Mouse (Mus musculus): ENCODE data around the gene Fam222b. TPM values are rescaled to one million over a fixed set of nuclear protein-coding genes. Genes with fewer than 3 reads are reported as not detected.
A peak's percentile ranks its signal among the peaks of the same experiment; 100 is the strongest.

Fam222b gene
- polyA plus RNA-seq, 1 experiment from 2014 or later: 5.1 TPM

DNA sequence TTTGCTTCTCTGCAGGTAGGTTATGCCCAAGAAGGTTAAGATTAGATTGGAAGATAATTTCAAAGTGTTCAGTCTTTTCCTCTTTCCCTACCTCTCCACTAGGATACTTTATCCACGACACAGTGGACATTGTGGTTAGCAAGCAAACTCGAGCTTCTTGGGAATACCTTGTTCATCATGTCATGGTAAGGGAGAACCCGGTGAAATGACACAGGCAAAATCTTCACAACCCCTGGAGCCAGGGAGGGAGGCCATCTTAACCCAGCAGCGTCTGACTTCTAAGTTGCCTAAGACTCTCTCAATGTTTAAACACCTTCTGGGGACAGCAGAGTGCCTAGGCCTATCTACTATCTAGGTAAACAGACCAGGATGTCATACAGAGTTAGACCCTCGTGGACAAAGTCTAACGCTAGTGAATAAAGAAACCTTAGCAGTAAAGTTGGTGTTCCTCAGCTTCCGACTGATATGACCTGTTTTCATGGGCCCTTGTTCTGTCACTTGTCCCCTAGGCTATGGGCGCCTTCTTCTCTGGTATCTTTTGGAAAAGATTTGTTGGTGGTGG, 85.1 kb downstream of the Fam222b start:
- no peaks in the 10 kb centered on the region for H3K4me1 ChIP-seq (replicated peaks; ENCODE audit: control insufficient read depth, insufficient read depth)
- H3K4me2 ChIP-seq (replicated peaks; ENCODE audit: low read depth): peak overlapping the region; percentile 95
- no peak for TF ChIP-seq EP300 (optimal IDR thresholded peaks at IDR 0.05)
- no peak for TF ChIP-seq CTCF (IDR thresholded peaks at IDR 0.05; ENCODE audit: low read depth)
- 31% methylated on average over 8 of the region's 8 CpGs for WGBS
- no peak for ATAC-seq (ENCODE audit: low FRiP score, low TSS enrichment)
- H3K9me3 ChIP-seq (ENCODE audit: control insufficient read depth, low read length): no peaks in the 10 kb centered on the region
- no peak overlapping the region; the same call in 1 of the 2 replicates for H3K9ac ChIP-seq (ENCODE audit: low read length)
- peak overlapping the region; percentile 97 for H3K27ac ChIP-seq (replicated peaks)
- no peaks in the 10 kb centered on the region for H3K27me3 ChIP-seq (ENCODE audit: control insufficient read depth, insufficient read depth, low read length)
- peak overlapping the region; percentile 58 for H3K4me3 ChIP-seq (ENCODE audit: low read depth, low read length)
- DNase-seq (ENCODE audit: low spot score): no peak
- peaks cover 3% of the 10 kb centered on the region; the same call in 1 of the 2 replicates for H3K36me3 ChIP-seq (ENCODE audit: control insufficient read depth, insufficient read depth, low read length)

DNA sequence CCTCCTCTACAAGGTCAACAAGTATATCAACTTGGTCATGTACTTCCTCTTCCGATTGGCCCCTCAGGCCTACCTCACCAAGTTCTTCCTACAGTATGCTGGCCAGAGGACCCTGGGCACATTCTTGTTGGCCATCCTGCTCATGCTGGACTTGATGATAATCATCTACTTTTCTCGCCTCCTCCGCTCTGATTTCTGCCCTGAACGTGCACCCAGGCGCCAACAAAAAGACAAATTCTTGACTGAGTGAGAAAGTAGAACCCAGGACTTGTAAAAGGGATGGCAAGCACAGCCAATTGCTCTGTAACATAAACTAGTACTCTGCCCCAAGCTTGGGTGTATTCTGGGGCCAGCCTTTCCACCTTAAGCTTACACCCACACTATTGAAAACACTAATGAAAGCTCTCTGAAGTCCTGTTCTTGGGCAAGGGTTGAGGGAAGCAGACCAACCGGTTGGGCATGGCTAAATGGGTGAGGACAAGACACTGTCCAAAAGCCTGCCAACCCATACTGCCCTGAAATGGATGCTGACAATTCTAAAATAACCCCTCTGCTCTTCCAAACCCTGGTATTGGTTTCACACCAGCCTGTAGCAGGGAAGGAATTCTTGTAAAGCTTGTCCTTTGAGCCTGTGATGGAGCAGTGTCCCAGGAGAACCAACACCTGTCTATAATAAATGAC, 85.8 kb downstream of the Fam222b start:
- Histone ChIP-seq H3K27ac (replicated peaks) (peak overlapping the region; percentile 97; the same call in 1 of the 2 replicates), H3K27me3 (ENCODE audit: control insufficient read depth, insufficient read depth, low read length) (no peaks in the 10 kb centered on the region), H3K9me3 (ENCODE audit: control insufficient read depth, low read length) (no peaks in the 10 kb centered on the region), H3K4me1 (replicated peaks; ENCODE audit: control insufficient read depth, insufficient read depth) (no peaks in the 10 kb centered on the region), H3K4me2 (replicated peaks; ENCODE audit: low read depth) (0 out of 2 replicates have a peak overlapping the region, but pooled peaks have one; percentile 95), H3K9ac (ENCODE audit: low read length) (no peak overlapping the region), H3K36me3 (ENCODE audit: control insufficient read depth, insufficient read depth, low read length) (peaks cover 3% of the 10 kb centered on the region; the same call in 1 of the 2 replicates), H3K4me3 (ENCODE audit: low read depth, low read length) (no peak overlapping the region)
- WGBS: 59% methylated on average over 6 of the region's 6 CpGs
- no peak for ATAC-seq (ENCODE audit: low FRiP score, low TSS enrichment)
- TF ChIP-seq CTCF (IDR thresholded peaks at IDR 0.05; ENCODE audit: low read depth): no peak
- TF ChIP-seq EP300 (optimal IDR thresholded peaks at IDR 0.05): no peak
- DNase-seq (ENCODE audit: low spot score): no peak

DNA sequence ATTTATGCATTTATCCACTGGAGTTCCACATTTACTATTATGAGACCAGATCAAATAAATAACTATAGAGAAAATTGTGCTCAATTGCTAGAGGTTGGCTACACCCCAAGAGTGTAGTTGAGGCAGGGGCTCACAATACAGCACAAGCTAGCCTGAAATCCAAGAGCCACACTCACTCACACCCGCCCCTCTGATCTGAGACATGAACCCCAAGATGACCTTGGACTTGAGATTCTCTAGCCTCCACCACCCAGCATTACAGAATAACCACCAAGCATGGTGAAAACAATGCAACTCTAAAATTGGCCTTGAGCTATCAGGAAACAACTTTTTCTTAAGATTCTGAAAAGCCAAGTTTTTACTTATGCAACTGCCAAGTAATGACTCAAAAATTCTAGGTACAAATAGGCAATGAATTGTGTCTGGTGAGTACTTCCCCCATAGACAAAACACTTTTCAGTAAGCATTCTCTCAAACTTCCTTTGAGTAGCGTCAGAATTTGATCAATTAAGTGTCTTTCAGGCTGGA, 87.4 kb downstream of the Fam222b start:
- Histone ChIP-seq H3K27me3 (ENCODE audit: control insufficient read depth, insufficient read depth, low read length) (no peaks in the 10 kb centered on the region), H3K4me1 (replicated peaks; ENCODE audit: control insufficient read depth, insufficient read depth) (no peaks in the 10 kb centered on the region), H3K4me2 (replicated peaks; ENCODE audit: low read depth) (peak overlapping the region; percentile 63), H3K27ac (replicated peaks) (no peak overlapping the region), H3K4me3 (ENCODE audit: low read depth, low read length) (peak overlapping the region; percentile 84; the same call in 1 of the 2 replicates), H3K9me3 (ENCODE audit: control insufficient read depth, low read length) (no peaks in the 10 kb centered on the region), H3K9ac (ENCODE audit: low read length) (no peak overlapping the region), H3K36me3 (ENCODE audit: control insufficient read depth, insufficient read depth, low read length) (peaks cover 3% of the 10 kb centered on the region; the same call in 1 of the 2 replicates)
- ATAC-seq (ENCODE audit: low FRiP score, low TSS enrichment): no peak
- no peak for DNase-seq (ENCODE audit: low spot score)
- no peak for TF ChIP-seq CTCF (IDR thresholded peaks at IDR 0.05; ENCODE audit: low read depth)
- TF ChIP-seq EP300 (optimal IDR thresholded peaks at IDR 0.05): no peak
- WGBS: 27% methylated on average over 2 of the region's 2 CpGs

DNA sequence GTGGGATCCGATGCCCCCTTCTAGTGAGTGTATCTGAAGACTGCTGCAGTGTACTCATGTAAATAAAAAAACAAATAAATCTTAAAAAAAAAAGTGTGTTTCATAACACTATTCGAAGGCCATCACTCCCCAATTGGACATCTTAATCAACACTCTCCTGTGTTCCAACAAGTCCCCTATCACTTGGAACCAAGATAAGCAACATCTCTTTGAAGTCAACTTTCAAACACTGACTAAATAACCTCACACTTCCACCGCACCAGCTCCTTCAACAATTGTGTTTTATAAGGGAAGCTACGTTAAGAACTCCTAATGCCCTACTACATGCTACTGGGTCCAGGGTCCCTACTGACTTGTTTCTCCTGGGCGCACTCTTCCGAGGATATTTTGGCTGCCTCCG, 88.0 kb downstream of the Fam222b start:
- Histone ChIP-seq H3K27me3 (ENCODE audit: control insufficient read depth, insufficient read depth, low read length) (no peaks in the 10 kb centered on the region), H3K4me2 (replicated peaks; ENCODE audit: low read depth) (peak overlapping the region; percentile 63), H3K36me3 (ENCODE audit: control insufficient read depth, insufficient read depth, low read length) (peaks cover 3% of the 10 kb centered on the region; the same call in 1 of the 2 replicates), H3K4me3 (ENCODE audit: low read depth, low read length) (peak overlapping the region; percentile 84), H3K9ac (ENCODE audit: low read length) (peak overlapping the region; percentile 91), H3K4me1 (replicated peaks; ENCODE audit: control insufficient read depth, insufficient read depth) (no peaks in the 10 kb centered on the region), H3K27ac (replicated peaks) (no peak overlapping the region), H3K9me3 (ENCODE audit: control insufficient read depth, low read length) (no peaks in the 10 kb centered on the region)
- WGBS: 5% methylated on average over 7 of the region's 7 CpGs
- no peak for ATAC-seq (ENCODE audit: low FRiP score, low TSS enrichment)
- no peak for DNase-seq (ENCODE audit: low spot score)
- TF ChIP-seq EP300 (optimal IDR thresholded peaks at IDR 0.05) (no peak), CTCF (IDR thresholded peaks at IDR 0.05; ENCODE audit: low read depth) (no peak)

DNA sequence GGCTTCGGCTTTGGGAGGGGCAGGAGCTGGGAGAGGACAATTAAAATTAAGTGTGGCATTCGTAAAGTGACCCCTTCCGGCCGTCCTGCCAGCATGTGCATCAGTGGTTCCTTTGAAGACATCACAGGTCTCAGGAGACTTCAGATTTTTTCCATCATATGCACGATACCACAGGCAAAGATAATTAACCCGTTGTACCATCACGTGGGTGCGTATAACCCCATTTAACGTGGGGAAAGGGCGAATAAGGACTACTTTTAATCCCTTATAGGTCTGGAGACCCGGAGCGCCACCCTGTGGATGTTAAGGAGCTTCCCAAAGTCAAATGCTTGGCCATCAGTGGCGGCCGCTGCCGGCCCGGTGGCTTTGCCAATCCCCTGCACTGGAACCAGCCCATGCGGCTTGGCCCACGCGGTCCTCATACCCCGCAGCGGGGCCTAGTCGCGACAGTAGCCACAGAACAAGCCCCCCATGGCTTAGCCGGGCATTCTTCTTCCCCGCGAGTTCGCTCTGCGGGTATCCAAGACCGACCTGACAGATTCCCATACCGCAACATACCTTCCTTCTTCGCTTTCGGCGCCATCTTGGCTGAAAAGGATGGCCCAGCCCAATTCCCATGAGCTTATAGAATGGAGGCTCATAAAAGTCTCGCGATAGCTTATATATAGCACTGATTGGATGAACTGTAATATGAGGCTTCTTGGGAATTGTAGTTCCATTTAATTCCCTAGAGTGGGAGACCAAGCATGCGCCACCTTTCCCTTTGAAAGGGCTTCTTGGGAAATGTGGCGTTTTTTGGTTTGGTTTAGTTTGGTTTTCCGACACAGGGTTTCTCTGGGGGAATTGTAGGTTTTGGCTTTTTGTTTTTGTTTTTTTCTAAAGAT, 88.7 kb downstream of the Fam222b start, which contains the start of gene Rpl23a:
Rpl23a (minus strand) TSS at position 624 of the 884 bp plus-strand sequence.
- H3K4me1 ChIP-seq (replicated peaks; ENCODE audit: control insufficient read depth, insufficient read depth): no peaks in the 10 kb centered on the region
- H3K4me2 ChIP-seq (replicated peaks; ENCODE audit: low read depth): peak within 1 kb of the TSS; percentile 63
- DNase-seq (ENCODE audit: low spot score) (peak; percentile 83), ATAC-seq (ENCODE audit: low FRiP score, low TSS enrichment) (peak; percentile 90)
- H3K27ac ChIP-seq (replicated peaks): peak within 1 kb of the TSS; percentile 92
- no peaks in the 10 kb centered on the region for H3K27me3 ChIP-seq (ENCODE audit: control insufficient read depth, insufficient read depth, low read length)
- peak; percentile 61 for TF ChIP-seq CTCF (IDR thresholded peaks at IDR 0.05; ENCODE audit: low read depth)
- TF ChIP-seq EP300 (optimal IDR thresholded peaks at IDR 0.05): peak; percentile 97
- H3K36me3 ChIP-seq (ENCODE audit: control insufficient read depth, insufficient read depth, low read length): peaks cover 3% of the 10 kb centered on the region; the same call in 1 of the 2 replicates
- under 1% methylated on average over 38 of the region's 38 CpGs for WGBS
- H3K9me3 ChIP-seq (ENCODE audit: control insufficient read depth, low read length): no peaks in the 10 kb centered on the region
- H3K9ac ChIP-seq (ENCODE audit: low read length): peak within 1 kb of the TSS; percentile 91
- peak within 1 kb of the TSS; percentile 84 for H3K4me3 ChIP-seq (ENCODE audit: low read depth, low read length)

All from stomach, postnatal 0 days (tissue).